Mouse (Mus musculus): Measurements from ENCODE around the gene Aatk.

The Aatk gene

GRCm38 (mm10) chr11:120052274-120052673 is 5.3 kb upstream of the Aatk start:
- no peak for DNase-seq (ENCODE audit: low spot score)

GRCm38 (mm10) chr11:120051124-120051811 is 4.3 kb upstream of the Aatk start:
- no peak for DNase-seq (ENCODE audit: low spot score)

GRCm38 (mm10) chr11:120049067-120049466 is 2.1 kb upstream of the Aatk start:
- no peak for DNase-seq (ENCODE audit: low spot score)

- DNase-seq (ENCODE audit: low spot score): no peak
Observed at GRCm38 (mm10) chr11:120048252-120048556, 1.2 kb upstream of the Aatk start.

- DNase-seq (ENCODE audit: low spot score): no peak
Observed at GRCm38 (mm10) chr11:120047531-120048251, 724 bp upstream of the Aatk start.

- no peak for DNase-seq (ENCODE audit: low spot score)
Observed at GRCm38 (mm10) chr11:120045839-120046552, 971 bp downstream of the Aatk start.

- no peak for DNase-seq (ENCODE audit: low spot score)
Observed at GRCm38 (mm10) chr11:120045341-120045740, 1.6 kb downstream of the Aatk start.

- peak; percentile 43 for DNase-seq (ENCODE audit: low spot score)
Observed at GRCm38 (mm10) chr11:120042141-120042838, 4.7 kb downstream of the Aatk start.

- peak; percentile 93 for DNase-seq (ENCODE audit: low spot score)
Observed at GRCm38 (mm10) chr11:120041191-120042123, 5.5 kb downstream of the Aatk start.

GRCm38 (mm10) chr11:120040440-120040839 is 6.5 kb downstream of the Aatk start:
- peak; percentile 50 for DNase-seq (ENCODE audit: low spot score)

- DNase-seq (ENCODE audit: low spot score): peak; percentile 78
Observed at GRCm38 (mm10) chr11:120039581-120039980, 7.4 kb downstream of the Aatk start.

- peak; percentile 49 for DNase-seq (ENCODE audit: low spot score)
Observed at GRCm38 (mm10) chr11:120034762-120035161, 12.2 kb downstream of the Aatk start.

- DNase-seq (ENCODE audit: low spot score): no peak
Observed at GRCm38 (mm10) chr11:120034306-120034705, 12.7 kb downstream of the Aatk start.

GRCm38 (mm10) chr11:120033473-120033872 is 13.5 kb downstream of the Aatk start:
- DNase-seq (ENCODE audit: low spot score): no peak

- DNase-seq (ENCODE audit: low spot score): no peak
Observed at GRCm38 (mm10) chr11:120032052-120032451, 14.9 kb downstream of the Aatk start.

- peak; percentile 51 for DNase-seq (ENCODE audit: low spot score)
Observed at GRCm38 (mm10) chr11:120030145-120030901, 16.6 kb downstream of the Aatk start.

- no peak for DNase-seq (ENCODE audit: low spot score)
Observed at GRCm38 (mm10) chr11:120029431-120030144, 17.4 kb downstream of the Aatk start.

- DNase-seq (ENCODE audit: low spot score): no peak
Observed at GRCm38 (mm10) chr11:120028319-120029092, 18.5 kb downstream of the Aatk start.

- no peak for DNase-seq (ENCODE audit: low spot score)
Observed at GRCm38 (mm10) chr11:120026941-120027340, 20.0 kb downstream of the Aatk start.

Measured in lung, postnatal 25 days (tissue).